Comparison of ENCODE assay signal across 17 mouse cellular contexts in genomic region chr5:34014652-34015051, GRCm38 (mm10). TPM values are rescaled to one million over a fixed set of nuclear protein-coding genes. Genes with fewer than 3 reads are reported as not detected.
DNase-seq lines count a peak whose midpoint lies in the region; ATAC-seq and TF ChIP-seq lines count a peak whose summit lies in the region.
"Had no signal": no experiment of that assay in that cellular context is flagged by ENCODE, and none has a peak within 500 bp of the region (broad histone marks: within the 10 kb centered on the region; RNA-seq: fewer than 3 reads in every experiment).

No protein-coding gene starts in this region.

- no peak overlapping the region for H3K4me2 ChIP-seq in heart, postnatal 0 days (ENCODE audit: low read depth, low read length)
- H3K4me2 ChIP-seq in heart, embryonic 11.5 days: no peak overlapping the region
- no peak overlapping the region for H3K4me2 ChIP-seq in lung, postnatal 0 days (replicated peaks; ENCODE audit: low read depth, low read length)
- H3K4me2 ChIP-seq: embryonic facial prominence, embryonic 12.5 days; hindbrain, embryonic 14.5 days; midbrain, embryonic 12.5 days; neural tube, embryonic 12.5 days had no signal

- no peaks in the 10 kb centered on the region for H3K36me3 ChIP-seq in heart, postnatal 0 days (replicated peaks; ENCODE audit: control insufficient read depth, insufficient read depth, low read length)
- no peaks in the 10 kb centered on the region for H3K36me3 ChIP-seq in heart, embryonic 11.5 days (ENCODE audit: control insufficient read depth, insufficient read depth, low read length)
- no peaks in the 10 kb centered on the region for H3K36me3 ChIP-seq in lung, postnatal 0 days (ENCODE audit: insufficient read depth, low read length)
- H3K36me3 ChIP-seq: embryonic facial prominence, embryonic 12.5 days; midbrain, embryonic 12.5 days; neural tube, embryonic 12.5 days had no signal

- TF ChIP-seq CTCF in heart, postnatal 0 days (IDR thresholded peaks at IDR 0.05; ENCODE audit: low read depth): peak; percentile 14; the same call in 1 of the 2 replicates
- TF ChIP-seq CTCF in lung, postnatal 0 days (IDR thresholded peaks at IDR 0.05): peak; percentile 39

- no peak overlapping the region for H3K27ac ChIP-seq in heart, postnatal 0 days (ENCODE audit: low read depth)
- no peak overlapping the region for H3K27ac ChIP-seq in heart, embryonic 11.5 days (ENCODE audit: low read depth, low read length)
- no peak overlapping the region for H3K27ac ChIP-seq in lung, postnatal 0 days (ENCODE audit: low read length)
- H3K27ac ChIP-seq: embryonic facial prominence, embryonic 12.5 days; hindbrain, embryonic 14.5 days; midbrain, embryonic 12.5 days; neural tube, embryonic 12.5 days had no signal

- H3K9ac ChIP-seq in heart, postnatal 0 days (replicated peaks; ENCODE audit: low read depth, low read length): no peak overlapping the region
- H3K9ac ChIP-seq in heart, embryonic 11.5 days (ENCODE audit: low read depth, low read length): no peak overlapping the region
- H3K9ac ChIP-seq in lung, postnatal 0 days (replicated peaks; ENCODE audit: low read depth): no peak overlapping the region
- H3K9ac ChIP-seq: embryonic facial prominence, embryonic 12.5 days; hindbrain, embryonic 14.5 days; midbrain, embryonic 12.5 days; neural tube, embryonic 12.5 days had no signal

- no peak for TF ChIP-seq EP300 in heart, postnatal 0 days (IDR thresholded peaks at IDR 0.05; ENCODE audit: low read depth)
- no peak for TF ChIP-seq EP300 in lung, postnatal 0 days (IDR thresholded peaks at IDR 0.05)

- no peak overlapping the region for H3K4me3 ChIP-seq in heart, postnatal 0 days (ENCODE audit: low read depth, low read length)
- no peak overlapping the region for H3K4me3 ChIP-seq in heart, embryonic 11.5 days (ENCODE audit: low read depth, low read length)
- H3K4me3 ChIP-seq in lung, postnatal 0 days (ENCODE audit: low read depth, low read length): no peak overlapping the region
- H3K4me3 ChIP-seq: embryonic facial prominence, embryonic 12.5 days; midbrain, embryonic 12.5 days; neural tube, embryonic 12.5 days had no signal

- 48% methylated on average over 1 of the region's 1 CpGs for WGBS in heart, postnatal 0 days
- 50% methylated on average over 1 of the region's 1 CpGs for WGBS in heart, embryonic 11.5 days (ENCODE audit: insufficient replicate concordance)
- 52% methylated on average over 1 of the region's 1 CpGs for WGBS in lung, postnatal 0 days

- no peaks in the 10 kb centered on the region for H3K27me3 ChIP-seq in heart, postnatal 0 days (ENCODE audit: control insufficient read depth, insufficient read depth, low read length)
- H3K27me3 ChIP-seq in heart, embryonic 11.5 days (ENCODE audit: control insufficient read depth, insufficient read depth, low read length): 0 out of 2 replicates have a peak, but pooled peaks cover 2% of the 10 kb centered on the region
- no peaks in the 10 kb centered on the region for H3K27me3 ChIP-seq in lung, postnatal 0 days (replicated peaks; ENCODE audit: insufficient read depth, low read length)
- H3K27me3 ChIP-seq: embryonic facial prominence, embryonic 12.5 days; midbrain, embryonic 12.5 days; neural tube, embryonic 12.5 days had no signal

- no peak for ATAC-seq in heart, postnatal 0 days (ENCODE audit: insufficient read depth, low read depth)
- no peak for ATAC-seq in heart, embryonic 11.5 days (replicated peaks; ENCODE audit: insufficient number of reproducible peaks, low FRiP score, low TSS enrichment)
- no peak for ATAC-seq in lung, postnatal 0 days

- no peaks in the 10 kb centered on the region for H3K9me3 ChIP-seq in heart, postnatal 0 days (replicated peaks; ENCODE audit: control insufficient read depth, low read length)
- no peaks in the 10 kb centered on the region for H3K9me3 ChIP-seq in heart, embryonic 11.5 days (replicated peaks; ENCODE audit: control insufficient read depth, low read length)
- H3K9me3 ChIP-seq in lung, postnatal 0 days (ENCODE audit: low read length): no peaks in the 10 kb centered on the region
- H3K9me3 ChIP-seq: embryonic facial prominence, embryonic 12.5 days; midbrain, embryonic 12.5 days; neural tube, embryonic 12.5 days had no signal

- no peaks in the 10 kb centered on the region for H3K4me1 ChIP-seq in heart, postnatal 0 days (ENCODE audit: control insufficient read depth, insufficient read depth)
- no peaks in the 10 kb centered on the region for H3K4me1 ChIP-seq in heart, embryonic 11.5 days (ENCODE audit: control insufficient read depth, insufficient read depth, low read length)
- no peaks in the 10 kb centered on the region for H3K4me1 ChIP-seq in lung, postnatal 0 days (ENCODE audit: insufficient read depth, low read depth, low read length)
- H3K4me1 ChIP-seq: embryonic facial prominence, embryonic 12.5 days; midbrain, embryonic 12.5 days; neural tube, embryonic 12.5 days had no signal

- DNase-seq in heart, postnatal 0 days (ENCODE audit: low spot score): no peak
- no peak for DNase-seq in lung, postnatal 0 days (ENCODE audit: low spot score)
- DNase-seq in lung, postnatal 4 days: no peak
- peak; percentile 22 for DNase-seq in ES-CJ7 (ENCODE audit: low read depth, low spot score)
- DNase-seq in retina, postnatal 1 day: peak; percentile 37
- no peak for DNase-seq in MN1 (ENCODE audit: low spot score)
- no peak for DNase-seq in thymus, adult 18-20 months
- DNase-seq: cerebellum, adult 2 months; kidney, postnatal 10 days; lung, adult 2 months; thymus, postnatal 25 days had no signal

RNA-seq across cellular contexts. Expression of gene Nat8l, which starts 18.9 kb away (rescaled TPM):
- total RNA-seq in heart, postnatal 0 days (2014; rRNA removed; ENCODE audit: low replicate concordance): 1.9 and 4.3 TPM in 2 replicates
- 0.29 and 0.33 TPM in 2 replicates for polyA plus RNA-seq in heart, postnatal 0 days (2015; fragmentation: Nextera tagmentation; extraction: Ambion mirVana)
- polyA plus RNA-seq in heart, embryonic 11.5 days (2014; fragmentation: Nextera tagmentation; extraction: Ambion mirVana): 0.17 and 0.35 TPM in 2 replicates
- 0.20 and 0.29 TPM in 2 replicates for polyA plus RNA-seq in lung, postnatal 0 days (2015; fragmentation: Nextera tagmentation; extraction: Ambion mirVana)

RNA-seq across cellular contexts. Expression of gene Gm1673, which starts 31.4 kb away (rescaled TPM):
- 5.6 and 40.2 TPM in 2 replicates for total RNA-seq in heart, postnatal 0 days (2014; rRNA removed; ENCODE audit: low replicate concordance)
- polyA plus RNA-seq in heart, postnatal 0 days (2015; fragmentation: Nextera tagmentation; extraction: Ambion mirVana): 37.3 and 40.8 TPM in 2 replicates
- polyA plus RNA-seq in heart, embryonic 11.5 days (2014; fragmentation: Nextera tagmentation; extraction: Ambion mirVana): 67.7 and 87.1 TPM in 2 replicates
- 26.9 and 30.8 TPM in 2 replicates for polyA plus RNA-seq in lung, postnatal 0 days (2015; fragmentation: Nextera tagmentation; extraction: Ambion mirVana)
- total RNA-seq: gastrocnemius, adult 8-10 months had no signal

Comparison
In these comparisons a context has a peak if more than half of its experiments do, and no peak if none do; other contexts are left out.
1. DNase-seq: peak in ES-CJ7 (single experiment) and retina, postnatal 1 day (single experiment); none in heart, postnatal 0 days (single experiment), lung, postnatal 0 days (single experiment), lung, postnatal 4 days (0 of 2), MN1 (single experiment) and thymus, adult 18-20 months (0 of 2).